Mouse (Mus musculus): ENCODE measurements around the gene Gm49322.

GRCm38 (mm10) chr10:80619465-80620244 is 13.8 kb downstream of the Gm49322 start:
- TF ChIP-seq CTCF (conservative IDR thresholded peaks at IDR 0.05; ENCODE audit: low read length) (no peak), POU5F1 (IDR thresholded peaks at IDR 0.05; ENCODE audit: borderline replicate concordance, low read length) (no peak), NANOG (IDR thresholded peaks at IDR 0.05; ENCODE audit: borderline replicate concordance, low read length) (no peak)
